Mouse (Mus musculus): ENCODE results near the gene Il10ra. TPM values are rescaled to one million over a fixed set of nuclear protein-coding genes. Genes with fewer than 3 reads are reported as not detected.

Il10ra gene
- polyA plus RNA-seq, 1 experiment, result 0.65 TPM

DNA sequence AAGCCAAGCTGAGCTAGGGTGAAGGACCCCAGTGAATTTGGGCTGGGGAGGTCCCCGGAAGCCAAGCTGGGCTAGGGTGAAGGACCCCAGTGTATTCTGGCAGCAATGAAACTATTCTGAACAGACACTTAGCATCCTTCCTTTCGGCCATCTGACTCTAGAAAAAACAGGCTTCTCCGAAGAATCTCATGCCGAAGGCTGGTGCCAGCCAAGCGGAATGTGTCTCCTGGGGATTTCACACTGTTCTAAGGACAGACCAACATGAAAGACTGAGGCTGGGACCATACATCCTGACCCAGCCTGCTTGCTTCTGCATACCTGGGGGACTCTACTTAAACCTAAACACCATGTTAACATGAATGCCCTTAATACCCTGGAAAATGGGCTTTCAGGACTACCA, 7.1 kb downstream of the Il10ra start:
- no peak overlapping the region for H3K27ac ChIP-seq (ENCODE audit: insufficient read depth, low read length)
- TF ChIP-seq POLR2A (IDR thresholded peaks at IDR 0.05; ENCODE audit: low read depth, low read length) (no peak), CTCF (IDR thresholded peaks at IDR 0.05; ENCODE audit: borderline replicate concordance, insufficient read depth, low read length) (no peak)
- no peaks in the 10 kb centered on the region for H3K4me1 ChIP-seq (ENCODE audit: control insufficient read depth, insufficient read depth, low read length)
- no peak overlapping the region for H3K4me3 ChIP-seq (ENCODE audit: insufficient read depth, low read length)

GRCm38 (mm10) chr9:45261466-45261865, 7.5 kb downstream of the Il10ra start:
- H3K4me1 ChIP-seq (ENCODE audit: control insufficient read depth, insufficient read depth, low read length), result no peaks in the 10 kb centered on the region
- H3K27ac ChIP-seq (ENCODE audit: insufficient read depth, low read length), result no peak overlapping the region
- TF ChIP-seq POLR2A (IDR thresholded peaks at IDR 0.05; ENCODE audit: low read depth, low read length), result no peak
- TF ChIP-seq CTCF (IDR thresholded peaks at IDR 0.05; ENCODE audit: borderline replicate concordance, insufficient read depth, low read length), result no peak
- H3K4me3 ChIP-seq (ENCODE audit: insufficient read depth, low read length), result no peak overlapping the region

DNA sequence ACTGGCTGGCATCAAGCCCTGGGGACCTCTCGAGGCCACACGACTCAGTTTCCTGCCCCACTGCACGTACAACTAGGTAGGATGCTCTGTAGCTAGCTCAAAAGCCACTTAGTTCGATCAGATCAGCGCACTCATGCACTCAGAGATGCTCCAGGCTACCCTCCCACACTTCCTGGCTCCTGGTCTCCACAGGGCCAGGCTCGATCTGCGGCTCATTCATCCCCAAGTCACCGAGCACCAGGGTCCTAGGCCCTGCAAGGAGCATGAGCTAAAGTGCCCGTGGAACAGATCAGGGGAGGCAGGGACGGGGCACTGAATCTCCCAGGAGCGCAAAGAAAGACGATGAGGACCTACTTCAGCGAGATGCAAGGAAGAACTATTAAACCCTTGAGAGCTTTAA, 9.9 kb downstream of the Il10ra start:
- TF ChIP-seq POLR2A (IDR thresholded peaks at IDR 0.05; ENCODE audit: low read depth, low read length) (no peak), CTCF (IDR thresholded peaks at IDR 0.05; ENCODE audit: borderline replicate concordance, insufficient read depth, low read length) (no peak)
- Histone ChIP-seq H3K27ac (ENCODE audit: insufficient read depth, low read length) (no peak overlapping the region), H3K4me1 (ENCODE audit: control insufficient read depth, insufficient read depth, low read length) (no peaks in the 10 kb centered on the region), H3K4me3 (ENCODE audit: insufficient read depth, low read length) (no peak overlapping the region)

GRCm38 (mm10) chr9:45255967-45256366, 13.0 kb downstream of the Il10ra start:
- H3K4me3 ChIP-seq (ENCODE audit: insufficient read depth, low read length), result no peak overlapping the region
- H3K27ac ChIP-seq (ENCODE audit: insufficient read depth, low read length), result no peak overlapping the region
- TF ChIP-seq CTCF (IDR thresholded peaks at IDR 0.05; ENCODE audit: borderline replicate concordance, insufficient read depth, low read length), result no peak
- no peak for TF ChIP-seq POLR2A (IDR thresholded peaks at IDR 0.05; ENCODE audit: low read depth, low read length)
- no peaks in the 10 kb centered on the region for H3K4me1 ChIP-seq (ENCODE audit: control insufficient read depth, insufficient read depth, low read length)

GRCm38 (mm10) chr9:45255431-45255830, 13.5 kb downstream of the Il10ra start:
- Histone ChIP-seq H3K4me1 (ENCODE audit: control insufficient read depth, insufficient read depth, low read length) (no peaks in the 10 kb centered on the region), H3K4me3 (ENCODE audit: insufficient read depth, low read length) (no peak overlapping the region), H3K27ac (ENCODE audit: insufficient read depth, low read length) (no peak overlapping the region)
- TF ChIP-seq POLR2A (IDR thresholded peaks at IDR 0.05; ENCODE audit: low read depth, low read length) (no peak), CTCF (IDR thresholded peaks at IDR 0.05; ENCODE audit: borderline replicate concordance, insufficient read depth, low read length) (no peak)

DNA sequence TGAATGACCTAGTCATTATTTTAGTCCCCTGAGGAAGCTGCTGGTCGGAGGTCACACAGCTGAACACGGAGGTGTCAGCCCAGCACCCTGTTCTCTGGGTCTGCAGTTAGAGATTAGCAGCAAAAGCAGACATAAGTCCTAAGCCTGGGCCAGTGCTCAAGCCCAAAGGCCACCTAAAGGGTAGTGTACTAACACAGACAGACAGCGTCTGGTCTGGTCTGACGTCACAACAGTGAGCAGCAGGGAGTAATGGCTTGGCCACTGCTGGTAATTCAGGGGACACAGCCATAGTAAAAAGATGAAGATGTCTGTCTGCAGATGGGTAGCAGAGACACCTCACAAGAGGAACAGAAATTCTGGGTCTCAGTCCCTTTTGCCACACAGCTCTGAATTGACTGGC, 14.3 kb downstream of the Il10ra start:
- TF ChIP-seq CTCF (IDR thresholded peaks at IDR 0.05; ENCODE audit: borderline replicate concordance, insufficient read depth, low read length) (no peak), POLR2A (IDR thresholded peaks at IDR 0.05; ENCODE audit: low read depth, low read length) (no peak)
- no peak overlapping the region for H3K4me3 ChIP-seq (ENCODE audit: insufficient read depth, low read length)
- no peak overlapping the region for H3K27ac ChIP-seq (ENCODE audit: insufficient read depth, low read length)
- no peaks in the 10 kb centered on the region for H3K4me1 ChIP-seq (ENCODE audit: control insufficient read depth, insufficient read depth, low read length)

DNA sequence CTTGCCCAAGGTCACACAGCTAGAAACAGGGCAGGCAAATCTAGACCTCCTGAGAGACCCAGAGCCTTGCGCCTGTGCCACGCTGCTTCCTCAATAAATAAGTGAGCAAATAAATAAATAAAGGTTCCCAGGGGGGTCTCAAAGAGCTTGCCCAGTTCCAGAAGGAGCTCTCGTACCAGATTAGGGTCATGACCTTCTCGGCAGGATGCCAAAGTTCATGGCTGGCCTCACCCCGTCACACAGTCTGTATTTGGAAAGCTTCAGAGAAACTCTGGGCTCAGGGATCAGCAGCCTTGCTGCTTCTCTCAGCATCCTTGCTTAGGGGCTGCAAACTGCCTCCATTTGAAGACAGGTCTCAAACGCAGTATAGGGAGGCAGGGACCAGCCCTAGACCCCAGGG, 14.9 kb downstream of the Il10ra start:
- H3K27ac ChIP-seq (ENCODE audit: insufficient read depth, low read length), result no peak overlapping the region

DNA sequence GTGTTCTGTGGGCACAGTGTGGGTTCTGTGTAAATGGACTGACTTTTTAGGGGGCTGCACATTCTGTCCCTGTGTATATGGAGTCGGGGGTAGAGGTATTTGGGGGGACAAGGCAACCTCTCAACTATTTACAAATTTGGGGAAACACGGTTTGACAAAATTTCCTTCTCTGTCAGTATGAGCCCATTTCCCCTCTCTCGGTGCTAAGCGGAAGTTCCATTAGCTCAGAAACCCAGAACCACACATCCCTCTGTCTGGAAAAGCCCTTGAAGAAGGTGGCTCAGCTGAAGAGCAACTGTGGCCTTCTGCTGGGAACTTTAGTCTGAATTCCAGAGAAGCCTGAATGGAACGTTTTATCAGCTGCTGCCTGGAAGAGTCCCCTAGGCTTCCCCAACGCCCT, 16.6 kb downstream of the Il10ra start:
- H3K27ac ChIP-seq (ENCODE audit: insufficient read depth, low read length), result no peak overlapping the region
- no peaks in the 10 kb centered on the region for H3K4me1 ChIP-seq (ENCODE audit: control insufficient read depth, insufficient read depth, low read length)
- H3K4me3 ChIP-seq (ENCODE audit: insufficient read depth, low read length), result no peak overlapping the region
- TF ChIP-seq CTCF (IDR thresholded peaks at IDR 0.05; ENCODE audit: borderline replicate concordance, insufficient read depth, low read length) (no peak), POLR2A (IDR thresholded peaks at IDR 0.05; ENCODE audit: low read depth, low read length) (no peak)

More for the DNA sequence above, 14.9 kb downstream of the Il10ra start:
- H3K4me1 ChIP-seq (ENCODE audit: control insufficient read depth, insufficient read depth, low read length), result no peaks in the 10 kb centered on the region
- TF ChIP-seq POLR2A (IDR thresholded peaks at IDR 0.05; ENCODE audit: low read depth, low read length), result no peak
- no peak for TF ChIP-seq CTCF (IDR thresholded peaks at IDR 0.05; ENCODE audit: borderline replicate concordance, insufficient read depth, low read length)
- no peak overlapping the region for H3K4me3 ChIP-seq (ENCODE audit: insufficient read depth, low read length)

GRCm38 (mm10) chr9:45251990-45252389, 17.0 kb downstream of the Il10ra start:
- Histone ChIP-seq H3K4me3 (ENCODE audit: insufficient read depth, low read length) (no peak overlapping the region), H3K4me1 (ENCODE audit: control insufficient read depth, insufficient read depth, low read length) (no peaks in the 10 kb centered on the region), H3K27ac (ENCODE audit: insufficient read depth, low read length) (no peak overlapping the region)
- TF ChIP-seq CTCF (IDR thresholded peaks at IDR 0.05; ENCODE audit: borderline replicate concordance, insufficient read depth, low read length) (no peak), POLR2A (IDR thresholded peaks at IDR 0.05; ENCODE audit: low read depth, low read length) (no peak)

DNA sequence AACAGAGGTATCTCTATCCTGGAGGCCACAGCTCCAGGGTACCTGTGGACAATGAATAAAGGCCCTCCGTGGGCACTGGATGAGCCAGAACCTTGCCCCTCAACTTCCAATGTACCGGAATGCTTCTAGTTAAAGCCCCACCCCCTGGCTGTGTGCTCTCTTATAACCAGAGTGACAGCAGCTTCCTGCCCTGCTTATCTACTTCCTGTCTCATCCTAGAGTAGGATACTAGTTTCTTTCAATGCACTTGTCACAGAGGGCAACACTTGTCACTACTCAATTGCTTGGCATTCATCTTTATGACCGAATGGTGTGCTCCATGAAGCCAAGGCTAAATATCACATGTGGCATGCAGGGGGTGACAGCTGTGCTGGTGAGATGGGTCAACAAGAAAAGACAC, 17.7 kb downstream of the Il10ra start:
- Histone ChIP-seq H3K4me1 (ENCODE audit: control insufficient read depth, insufficient read depth, low read length) (no peaks in the 10 kb centered on the region), H3K4me3 (ENCODE audit: insufficient read depth, low read length) (no peak overlapping the region), H3K27ac (ENCODE audit: insufficient read depth, low read length) (no peak overlapping the region)
- no peak for TF ChIP-seq POLR2A (IDR thresholded peaks at IDR 0.05; ENCODE audit: low read depth, low read length)
- no peak for TF ChIP-seq CTCF (IDR thresholded peaks at IDR 0.05; ENCODE audit: borderline replicate concordance, insufficient read depth, low read length)

DNA sequence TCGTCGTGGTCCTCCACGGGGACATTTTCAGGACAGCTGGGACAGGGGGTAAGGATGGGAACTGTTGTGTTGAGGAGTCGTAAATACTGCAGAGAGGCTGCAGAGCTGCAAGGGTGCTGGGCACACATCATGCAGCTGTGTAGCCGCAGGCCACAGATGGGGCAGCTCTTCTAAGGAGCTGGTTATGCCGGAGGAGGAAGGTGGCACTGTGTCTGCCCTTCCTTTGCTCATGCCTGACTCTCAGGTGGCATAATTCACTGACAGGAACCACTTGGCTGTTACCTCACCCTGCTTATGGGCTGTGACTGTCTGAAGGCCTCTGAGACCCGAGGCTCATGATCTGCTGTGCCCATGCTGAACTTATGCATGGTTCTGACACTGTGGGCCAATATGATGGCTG, 18.6 kb downstream of the Il10ra start:
- Histone ChIP-seq H3K4me3 (ENCODE audit: insufficient read depth, low read length) (no peak overlapping the region), H3K27ac (ENCODE audit: insufficient read depth, low read length) (no peak overlapping the region), H3K4me1 (ENCODE audit: control insufficient read depth, insufficient read depth, low read length) (no peaks in the 10 kb centered on the region)
- no peak for TF ChIP-seq CTCF (IDR thresholded peaks at IDR 0.05; ENCODE audit: borderline replicate concordance, insufficient read depth, low read length)
- TF ChIP-seq POLR2A (IDR thresholded peaks at IDR 0.05; ENCODE audit: low read depth, low read length), result no peak

Data from embryonic fibroblast, embryonic 13.5 days (primary cell).